8 mouse cellular contexts compared by ENCODE assay signal in genomic region chr6:138421931-138422531, GRCm38 (mm10).
A peak's percentile ranks its signal among the peaks of the same experiment; 100 is the strongest.
DNase-seq lines count a peak whose midpoint lies in the region; ATAC-seq and TF ChIP-seq lines count a peak whose summit lies in the region.

No protein-coding gene starts in this region.

- no peak for TF ChIP-seq CTCF in cerebellum, adult 2 months (IDR thresholded peaks at IDR 0.05; ENCODE audit: borderline replicate concordance, insufficient read depth, low read depth, low read length)
- no peak for TF ChIP-seq CTCF in kidney, adult 2 months (conservative IDR thresholded peaks at IDR 0.05; ENCODE audit: insufficient read depth, insufficient read length, low read depth, low read length)

- no peak for DNase-seq in cerebellum, adult 2 months
- DNase-seq in cerebellum, adult 8-10 months: no peak
- DNase-seq in cerebellum, adult 18-20 months: no peak
- DNase-seq in kidney, adult 2 months: no peak

- no peak overlapping the region for H3K27ac ChIP-seq in cerebellum, adult 2 months (ENCODE audit: insufficient read depth, low read length)
- no peak overlapping the region for H3K27ac ChIP-seq in limb, embryonic 15.5 days
- H3K27ac ChIP-seq in stomach, embryonic 14.5 days (ENCODE audit: low read length): no peak overlapping the region
- no peak overlapping the region for H3K27ac ChIP-seq in kidney, adult 2 months (ENCODE audit: insufficient read depth, low read depth, low read length)

- peaks cover 27% of the 10 kb centered on the region for H3K9me3 ChIP-seq in megakaryocyte, embryonic 14.5 days
- H3K9me3 ChIP-seq in limb, embryonic 15.5 days: no peaks in the 10 kb centered on the region
- no peaks in the 10 kb centered on the region for H3K9me3 ChIP-seq in stomach, embryonic 14.5 days (ENCODE audit: control insufficient read depth, low read depth, low read length)

- H3K9ac ChIP-seq in limb, embryonic 15.5 days: no peak overlapping the region
- H3K9ac ChIP-seq in stomach, embryonic 14.5 days (replicated peaks; ENCODE audit: low read depth, low read length): 0 out of 2 replicates have a peak overlapping the region, but pooled peaks have one; percentile 7

- H3K4me2 ChIP-seq in limb, embryonic 15.5 days: peak overlapping the region; percentile 56
- H3K4me2 ChIP-seq in stomach, embryonic 14.5 days (replicated peaks; ENCODE audit: low read depth, low read length): peak overlapping the region; percentile 61

- TF ChIP-seq POLR2A in cerebellum, adult 2 months (IDR thresholded peaks at IDR 0.05; ENCODE audit: borderline replicate concordance, insufficient read depth, low read length): no peak
- no peak for TF ChIP-seq POLR2A in kidney, adult 2 months (IDR thresholded peaks at IDR 0.05; ENCODE audit: low read depth, low read length)

- no peaks in the 10 kb centered on the region; the same call in 1 of the 2 replicates for H3K27me3 ChIP-seq in cerebellum, adult 2 months (ENCODE audit: control insufficient read depth, insufficient read depth, low read length)
- H3K27me3 ChIP-seq in megakaryocyte, embryonic 14.5 days (replicated peaks): peaks cover 19% of the 10 kb centered on the region
- H3K27me3 ChIP-seq in limb, embryonic 15.5 days: peaks cover 40% of the 10 kb centered on the region
- H3K27me3 ChIP-seq in stomach, embryonic 14.5 days (ENCODE audit: control insufficient read depth, insufficient read depth, low read length): no peaks in the 10 kb centered on the region
- peaks cover 2% of the 10 kb centered on the region; the same call in 1 of the 2 replicates for H3K27me3 ChIP-seq in kidney, adult 2 months (replicated peaks; ENCODE audit: control insufficient read depth, insufficient read depth, low read length)

- no peaks in the 10 kb centered on the region for H3K36me3 ChIP-seq in megakaryocyte, embryonic 14.5 days (replicated peaks; ENCODE audit: low read length)
- H3K36me3 ChIP-seq in limb, embryonic 15.5 days: no peaks in the 10 kb centered on the region
- H3K36me3 ChIP-seq in stomach, embryonic 14.5 days (ENCODE audit: control insufficient read depth, insufficient read depth, low read length): no peaks in the 10 kb centered on the region
- no peaks in the 10 kb centered on the region for H3K36me3 ChIP-seq in kidney, adult 2 months (ENCODE audit: control insufficient read depth, insufficient read depth, low read length)

- no peaks in the 10 kb centered on the region; the same call in 1 of the 2 replicates for H3K4me1 ChIP-seq in cerebellum, adult 2 months (ENCODE audit: control insufficient read depth, insufficient read depth, low read length)
- no peaks in the 10 kb centered on the region for H3K4me1 ChIP-seq in megakaryocyte, embryonic 14.5 days
- peaks cover 15% of the 10 kb centered on the region; the same call in 1 of the 2 replicates for H3K4me1 ChIP-seq in limb, embryonic 15.5 days
- no peaks in the 10 kb centered on the region for H3K4me1 ChIP-seq in stomach, embryonic 14.5 days (ENCODE audit: control insufficient read depth, insufficient read depth, low read length)
- H3K4me1 ChIP-seq in kidney, adult 2 months (ENCODE audit: control insufficient read depth, insufficient read depth, low read length): no peaks in the 10 kb centered on the region

- ATAC-seq in megakaryocyte, adult 5-6 weeks (ENCODE audit: poor library complexity, severe bottlenecking): no peak
- ATAC-seq in limb, embryonic 15.5 days (ENCODE audit: insufficient number of reproducible peaks, low FRiP score, low TSS enrichment, low read depth): no peak
- no peak for ATAC-seq in stomach, embryonic 14.5 days (ENCODE audit: insufficient number of reproducible peaks, insufficient read depth, low FRiP score, low read depth)

- H3K4me3 ChIP-seq in cerebellum, adult 2 months (replicated peaks; ENCODE audit: insufficient read depth, low read depth, low read length): peak overlapping the region; percentile 38
- H3K4me3 ChIP-seq in megakaryocyte, embryonic 14.5 days (replicated peaks): peak overlapping the region; percentile 59
- H3K4me3 ChIP-seq in limb, embryonic 15.5 days: peak overlapping the region; percentile 35
- H3K4me3 ChIP-seq in stomach, embryonic 14.5 days (ENCODE audit: low read depth, low read length): peak overlapping the region; percentile 39
- no peak overlapping the region for H3K4me3 ChIP-seq in kidney, adult 2 months (ENCODE audit: insufficient read depth, low read depth, low read length)

- WGBS in cerebellum, adult 2 months: under 1% methylated on average over 24 of the region's 24 CpGs
- 2% methylated on average over 24 of the region's 24 CpGs for WGBS in limb, embryonic 15.5 days
- 2% methylated on average over 24 of the region's 24 CpGs for WGBS in stomach, embryonic 14.5 days
- WGBS in kidney, adult 2 months: 4% methylated on average over 24 of the region's 24 CpGs
